Mouse (Mus musculus): ENCODE measurements at regions not wholly inside any gene's neighbourhood (a gene's known extent, or its start where the extent isn't known, plus 50 kb on each side); places are given as distances from the start of the nearest gene placed in this dataset.

DNA sequence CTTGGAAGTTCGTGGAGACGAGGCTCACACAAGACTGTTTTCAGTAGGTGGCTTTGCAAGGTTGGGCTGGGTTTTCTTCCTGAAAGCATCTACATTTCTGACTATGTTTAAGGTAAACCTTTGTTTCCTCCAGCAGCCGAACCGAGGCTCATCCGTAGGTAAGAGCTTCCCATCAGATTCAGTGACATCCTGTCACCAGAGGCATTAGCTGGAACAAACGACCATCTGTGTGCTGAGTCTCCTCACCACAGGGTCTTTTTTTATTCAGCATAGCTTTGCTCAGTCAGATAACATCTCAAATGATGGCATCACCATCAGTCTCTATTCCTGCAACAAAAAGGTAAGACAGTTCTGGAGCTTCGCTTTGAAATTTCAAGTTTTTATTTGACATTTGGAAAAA lies 601.4 kb upstream of the Fam92a start:
- Histone ChIP-seq H3K36me3 (ENCODE audit: insufficient read depth, low read length) (no peaks in the 10 kb centered on the region), H3K9me3 (replicated peaks; ENCODE audit: low read length) (no peaks in the 10 kb centered on the region), H3K4me1 (replicated peaks; ENCODE audit: insufficient read depth, low read length) (no peaks in the 10 kb centered on the region), H3K27me3 (ENCODE audit: insufficient read depth, low read length) (no peaks in the 10 kb centered on the region), H3K4me3 (replicated peaks; ENCODE audit: low read depth, low read length) (no peak overlapping the region), H3K27ac (no peak overlapping the region), H3K9ac (ENCODE audit: low read depth, low read length) (no peak overlapping the region), H3K4me2 (ENCODE audit: low read length) (no peak overlapping the region)
- DNase-seq (ENCODE audit: low spot score) = no peak
- 64% methylated on average over 7 of the region's 7 CpGs for WGBS
- ATAC-seq (replicated peaks; ENCODE audit: low FRiP score, low read depth) = no peak
- no peak for TF ChIP-seq CTCF (IDR thresholded peaks at IDR 0.05; ENCODE audit: low read depth)

DNA sequence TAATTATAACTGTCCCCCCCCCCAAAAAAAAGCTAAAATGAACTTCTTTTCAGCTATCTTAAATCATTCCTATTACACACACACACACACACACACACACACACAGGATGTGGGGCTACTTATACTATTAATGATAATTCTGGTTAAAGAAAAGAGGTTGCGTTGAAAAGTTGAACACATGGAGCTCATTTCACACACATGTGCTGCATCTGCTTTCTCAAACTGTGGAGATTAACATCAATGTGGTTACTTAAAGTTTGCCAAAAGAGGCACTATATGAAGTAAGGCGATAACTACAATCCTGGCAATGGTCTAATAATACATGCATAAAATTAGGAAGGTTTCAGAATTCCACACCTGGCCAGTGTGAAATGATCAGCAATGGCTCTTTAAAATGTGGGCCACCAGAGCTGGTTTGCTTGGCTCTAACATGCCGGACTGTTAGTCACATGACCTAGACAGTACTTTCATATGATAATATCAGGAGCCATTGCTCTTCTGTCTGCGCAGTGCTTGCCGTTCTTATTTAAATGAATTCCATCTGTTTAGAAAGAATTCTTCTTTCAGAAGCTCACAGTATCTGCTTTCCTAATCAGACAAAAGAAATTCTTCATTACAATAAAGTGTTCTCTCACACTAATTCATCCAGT lies 598.4 kb upstream of the Fam92a start:
- ATAC-seq (replicated peaks; ENCODE audit: low FRiP score, low read depth) = no peak

GRCm38 (mm10) chr4:12769092-12769491 lies 597.3 kb upstream of the Fam92a start:
- H3K9me3 ChIP-seq (replicated peaks; ENCODE audit: low read length) = no peaks in the 10 kb centered on the region
- no peaks in the 10 kb centered on the region for H3K27me3 ChIP-seq (ENCODE audit: insufficient read depth, low read length)
- H3K27ac ChIP-seq = no peak overlapping the region
- no peak overlapping the region for H3K4me2 ChIP-seq (ENCODE audit: low read length)
- H3K9ac ChIP-seq (ENCODE audit: low read depth, low read length) = no peak overlapping the region
- ATAC-seq (replicated peaks; ENCODE audit: low FRiP score, low read depth) (no peak), DNase-seq (ENCODE audit: low spot score) (no peak)
- no peak for TF ChIP-seq CTCF (IDR thresholded peaks at IDR 0.05; ENCODE audit: low read depth)
- no peaks in the 10 kb centered on the region for H3K36me3 ChIP-seq (ENCODE audit: insufficient read depth, low read length)
- H3K4me3 ChIP-seq (replicated peaks; ENCODE audit: low read depth, low read length) = no peak overlapping the region
- H3K4me1 ChIP-seq (replicated peaks; ENCODE audit: insufficient read depth, low read length) = no peaks in the 10 kb centered on the region

More for the DNA sequence above, 598.4 kb upstream of the Fam92a start:
- no peaks in the 10 kb centered on the region for H3K4me1 ChIP-seq (replicated peaks; ENCODE audit: insufficient read depth, low read length)
- H3K36me3 ChIP-seq (ENCODE audit: insufficient read depth, low read length) = no peaks in the 10 kb centered on the region
- no peak for DNase-seq (ENCODE audit: low spot score)
- WGBS = 76% methylated on average over 5 of the region's 5 CpGs
- H3K9ac ChIP-seq (ENCODE audit: low read depth, low read length) = no peak overlapping the region
- no peak overlapping the region for H3K4me2 ChIP-seq (ENCODE audit: low read length)
- H3K27me3 ChIP-seq (ENCODE audit: insufficient read depth, low read length) = no peaks in the 10 kb centered on the region
- TF ChIP-seq CTCF (IDR thresholded peaks at IDR 0.05; ENCODE audit: low read depth) = no peak
- no peak overlapping the region for H3K27ac ChIP-seq
- H3K9me3 ChIP-seq (replicated peaks; ENCODE audit: low read length) = no peaks in the 10 kb centered on the region
- H3K4me3 ChIP-seq (replicated peaks; ENCODE audit: low read depth, low read length) = no peak overlapping the region

DNA sequence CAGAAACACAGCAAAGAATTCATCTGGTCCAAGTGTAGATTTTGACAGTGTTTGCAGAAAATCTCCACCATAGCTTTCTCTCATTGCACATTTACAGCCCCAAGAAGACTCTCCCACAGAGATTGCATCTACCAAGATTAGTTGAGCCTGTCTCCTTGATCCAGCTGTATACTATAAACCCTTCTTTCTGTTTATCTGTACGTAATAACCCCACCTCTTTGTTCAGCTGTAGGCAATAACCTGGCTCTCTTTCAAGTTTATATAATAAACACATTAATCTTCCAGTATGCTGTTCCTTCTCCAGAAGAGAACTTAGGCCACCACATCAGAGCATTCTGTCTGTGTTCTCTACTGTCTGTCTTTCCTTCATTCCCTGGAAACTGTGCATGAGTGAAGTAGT lies 594.9 kb upstream of the Fam92a start:
- 48% methylated on average over 1 of the region's 1 CpGs for WGBS
- H3K4me3 ChIP-seq (replicated peaks; ENCODE audit: low read depth, low read length) = no peak overlapping the region
- ATAC-seq (replicated peaks; ENCODE audit: low FRiP score, low read depth) = no peak
- no peaks in the 10 kb centered on the region for H3K9me3 ChIP-seq (replicated peaks; ENCODE audit: low read length)
- no peaks in the 10 kb centered on the region for H3K4me1 ChIP-seq (replicated peaks; ENCODE audit: insufficient read depth, low read length)
- no peaks in the 10 kb centered on the region for H3K27me3 ChIP-seq (ENCODE audit: insufficient read depth, low read length)
- H3K36me3 ChIP-seq (ENCODE audit: insufficient read depth, low read length) = no peaks in the 10 kb centered on the region
- H3K4me2 ChIP-seq (ENCODE audit: low read length) = no peak overlapping the region
- DNase-seq (ENCODE audit: low spot score) = no peak
- H3K9ac ChIP-seq (ENCODE audit: low read depth, low read length) = no peak overlapping the region
- TF ChIP-seq CTCF (IDR thresholded peaks at IDR 0.05; ENCODE audit: low read depth) = no peak
- H3K27ac ChIP-seq = no peak overlapping the region

DNA sequence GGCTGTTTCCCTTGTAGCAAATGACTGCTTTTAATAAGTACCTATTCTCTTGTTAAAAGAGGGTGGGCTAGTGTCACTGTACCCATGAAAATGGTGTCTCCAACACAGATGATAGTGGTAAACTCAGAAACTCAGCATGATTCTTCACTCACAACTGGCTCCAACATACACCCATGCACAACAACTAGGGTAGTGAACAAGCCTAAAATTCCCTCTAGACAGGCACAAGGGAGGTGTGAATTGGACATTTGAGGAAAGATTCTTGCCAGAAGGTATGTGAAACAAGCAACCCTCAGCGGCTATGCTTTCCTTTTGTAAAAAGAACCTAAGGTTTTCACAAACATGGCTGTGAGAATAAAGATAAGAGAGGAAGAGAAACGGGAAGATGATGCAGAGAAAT lies 579.0 kb upstream of the Fam92a start:
- ATAC-seq (replicated peaks; ENCODE audit: low FRiP score, low read depth) = no peak
- H3K4me3 ChIP-seq (replicated peaks; ENCODE audit: low read depth, low read length) = no peak overlapping the region
- H3K9me3 ChIP-seq (replicated peaks; ENCODE audit: low read length) = no peaks in the 10 kb centered on the region
- no peaks in the 10 kb centered on the region for H3K27me3 ChIP-seq (ENCODE audit: insufficient read depth, low read length)
- 88% methylated on average over 2 of the region's 2 CpGs for WGBS
- no peak overlapping the region for H3K9ac ChIP-seq (ENCODE audit: low read depth, low read length)
- DNase-seq (ENCODE audit: low spot score) = no peak
- TF ChIP-seq CTCF (IDR thresholded peaks at IDR 0.05; ENCODE audit: low read depth) = no peak
- H3K36me3 ChIP-seq (ENCODE audit: insufficient read depth, low read length) = no peaks in the 10 kb centered on the region
- no peak overlapping the region for H3K27ac ChIP-seq
- no peaks in the 10 kb centered on the region for H3K4me1 ChIP-seq (replicated peaks; ENCODE audit: insufficient read depth, low read length)
- no peak overlapping the region for H3K4me2 ChIP-seq (ENCODE audit: low read length)

- no peak for DNase-seq (ENCODE audit: low spot score)
- WGBS = 92% methylated on average over 1 of the region's 1 CpGs
- ATAC-seq (replicated peaks; ENCODE audit: low FRiP score, low read depth) = no peak
- H3K9ac ChIP-seq (ENCODE audit: low read depth, low read length) = no peak overlapping the region
- H3K9me3 ChIP-seq (replicated peaks; ENCODE audit: low read length) = no peaks in the 10 kb centered on the region
- H3K27me3 ChIP-seq (ENCODE audit: insufficient read depth, low read length) = no peaks in the 10 kb centered on the region
- H3K36me3 ChIP-seq (ENCODE audit: insufficient read depth, low read length) = no peaks in the 10 kb centered on the region
- no peak overlapping the region for H3K27ac ChIP-seq
- H3K4me1 ChIP-seq (replicated peaks; ENCODE audit: insufficient read depth, low read length) = no peaks in the 10 kb centered on the region
- 0 out of 2 replicates have a peak, but pooled peaks have one; percentile 18 for TF ChIP-seq CTCF (IDR thresholded peaks at IDR 0.05; ENCODE audit: low read depth)
- H3K4me3 ChIP-seq (replicated peaks; ENCODE audit: low read depth, low read length) = no peak overlapping the region
- H3K4me2 ChIP-seq (ENCODE audit: low read length) = no peak overlapping the region
These were observed 578.1 kb upstream of the Fam92a start for GRCm38 (mm10) chr4:12749874-12750273.

Measured in kidney, postnatal 0 days (tissue).